Mouse (Mus musculus) cerebellum, adult 2 months (tissue): ENCODE data around the gene Cfhr2. TPM values are rescaled to one million over a fixed set of nuclear protein-coding genes. Genes with fewer than 3 reads are reported as not detected.
"Not testable (repeated sequence)": the region's sequence is repeated elsewhere in the genome, so short reads cannot be mapped to it uniquely, and the experiment has no call there.

Experiments used
- DNase-seq, 2 experiments: peaks; one replicate each; pipeline ENCODE4 v3.0.0; 2021
- H3K27ac ChIP-seq: fragments of 200-500 bp; 2 replicates; pipeline ENCODE4 v1.5.1; 2012; ENCODE audit warnings: low read length, control low read depth, inconsistent platforms; ENCODE audit not compliant: insufficient read depth
- H3K27me3 ChIP-seq: fragments of 200-500 bp; 2 replicates; pipeline ENCODE4 v1.6.1; 2012; ENCODE audit warnings: inconsistent platforms, mild to moderate bottlenecking, low read length, moderate library complexity; ENCODE audit not compliant: control insufficient read depth, insufficient read depth
- H3K4me1 ChIP-seq: fragments of 200-500 bp; 2 replicates; pipeline ENCODE4 v1.6.1; 2011; ENCODE audit warnings: low read length; ENCODE audit not compliant: control insufficient read depth, insufficient read depth
- H3K4me3 ChIP-seq: fragments of 200-500 bp; replicated peaks from 2 replicates; pipeline ENCODE3; 2011; ENCODE audit warnings: mild to moderate bottlenecking, low read depth, low read length, control low read depth; ENCODE audit not compliant: insufficient read depth
- CTCF ChIP-seq: fragments of 200-500 bp; IDR thresholded peaks from 2 replicates; pipeline ENCODE4 v1.5.1; 2011; ENCODE audit warnings: low read depth, mild to moderate bottlenecking, control low read depth, low read length, moderate library complexity, borderline replicate concordance; ENCODE audit not compliant: insufficient read depth
- POLR2A ChIP-seq: fragments of 200-500 bp; IDR thresholded peaks from 2 replicates; pipeline ENCODE4 v1.6.1; 2011; ENCODE audit warnings: low read length, control low read depth, borderline replicate concordance; ENCODE audit not compliant: insufficient read depth
- WGBS: fragments of 180-500 bp; shearing (Covaris S2); methylation state at CpG from one replicate; pipeline ENCODE4 v1.1.7; 2018; 5-methylcytosine and 5-hydroxymethylcytosine counted together
- polyA plus RNA-seq: library from polyadenylated mRNA; depleted of rRNA; stranded (reverse); fragments of >200 nt; gene quantifications from 2 replicates; pipeline ENCODE4 v1.2.3, GENCODE M21; 2012; rRNA removed

The Cfhr2 gene
- not detected in 2 replicates for polyA plus RNA-seq

- DNase-seq, result no peak
- Histone ChIP-seq H3K4me3 (no peak within 1 kb of the TSS), H3K4me1 (no peaks in the 10 kb centered on the region), H3K27me3 (no peaks in the 10 kb centered on the region), H3K27ac (no peak within 1 kb of the TSS)
- 94% methylated on average over 1 of the region's 1 CpGs for WGBS
- no peak for TF ChIP-seq POLR2A
- no peak for TF ChIP-seq CTCF
These were observed at the start of gene Cfhr2 for GRCm38 (mm10) chr1:139858548-139858947. TSS of gene Cfhr2 (minus strand) at chr1:139858702.

- no peaks in the 10 kb centered on the region for H3K4me1 ChIP-seq
- no peak overlapping the region for H3K4me3 ChIP-seq
- DNase-seq, result no peak
- H3K27me3 ChIP-seq, result no peaks in the 10 kb centered on the region
- H3K27ac ChIP-seq, result no peak overlapping the region
- TF ChIP-seq CTCF (no peak), POLR2A (no peak)
These were observed 5.2 kb upstream of the Cfhr2 start for GRCm38 (mm10) chr1:139863751-139864150.

GRCm38 (mm10) chr1:139860176-139860575 lies 1.7 kb upstream of the Cfhr2 start:
- Histone ChIP-seq H3K4me3 (no peak overlapping the region), H3K27ac (no peak overlapping the region), H3K4me1 (no peaks in the 10 kb centered on the region), H3K27me3 (no peaks in the 10 kb centered on the region)
- TF ChIP-seq POLR2A (no peak), CTCF (no peak)
- DNase-seq, result no peak

- no peak overlapping the region for H3K27ac ChIP-seq
- no peaks in the 10 kb centered on the region for H3K4me1 ChIP-seq
- TF ChIP-seq CTCF (no peak), POLR2A (no peak)
- H3K4me3 ChIP-seq, result no peak overlapping the region
- WGBS, result 11% methylated on average over 7 of the region's 7 CpGs
- DNase-seq, result no peak
- H3K27me3 ChIP-seq, result no peaks in the 10 kb centered on the region
These were observed 18.8 kb downstream of the Cfhr2 start for GRCm38 (mm10) chr1:139839699-139840098.

- DNase-seq, result no peak
- no peak for TF ChIP-seq CTCF
- no peaks in the 10 kb centered on the region for H3K4me1 ChIP-seq
- H3K4me3 ChIP-seq, result no peak overlapping the region
- 5% methylated on average over 2 of the region's 2 CpGs for WGBS
- no peaks in the 10 kb centered on the region for H3K27me3 ChIP-seq
- H3K27ac ChIP-seq, result no peak overlapping the region
These were observed 19.2 kb downstream of the Cfhr2 start for GRCm38 (mm10) chr1:139839290-139839689.

GRCm38 (mm10) chr1:139808594-139808993 lies 49.9 kb downstream of the Cfhr2 start:
- Histone ChIP-seq H3K27ac (no peak overlapping the region), H3K4me3 (no peak overlapping the region), H3K4me1 (no peaks in the 10 kb centered on the region), H3K27me3 (no peaks in the 10 kb centered on the region)
- TF ChIP-seq POLR2A (no peak), CTCF (no peak)
- no peak for DNase-seq

GRCm38 (mm10) chr1:139781143-139781542 lies 77.4 kb downstream of the Cfhr2 start, which contains the start of gene Gm4788:
TSS of gene Gm4788 (minus strand) at chr1:139781243.
- Histone ChIP-seq H3K4me1 (no peaks in the 10 kb centered on the region), H3K27me3 (no peaks in the 10 kb centered on the region), H3K27ac (no peak within 1 kb of the TSS), H3K4me3 (no peak within 1 kb of the TSS)
- DNase-seq, result no peak
- no peak for TF ChIP-seq CTCF
- TF ChIP-seq POLR2A, result no peak
- 88% methylated on average over 1 of the region's 1 CpGs for WGBS

GRCm38 (mm10) chr1:139769913-139770312 lies 88.6 kb downstream of the Cfhr2 start:
- 96% methylated on average over 3 of the region's 3 CpGs for WGBS
- H3K4me3 ChIP-seq, H3K4me1 ChIP-seq, DNase-seq, H3K27ac ChIP-seq, H3K27me3 ChIP-seq: not testable (repeated sequence)

Other genes with a start within 250 kb of the Cfhr2 start
- gene Gm4788, start 77.5 kb downstream of the Cfhr2 start, polyA plus RNA-seq, result not detected in 2 replicates